In the genomic region with DNA sequence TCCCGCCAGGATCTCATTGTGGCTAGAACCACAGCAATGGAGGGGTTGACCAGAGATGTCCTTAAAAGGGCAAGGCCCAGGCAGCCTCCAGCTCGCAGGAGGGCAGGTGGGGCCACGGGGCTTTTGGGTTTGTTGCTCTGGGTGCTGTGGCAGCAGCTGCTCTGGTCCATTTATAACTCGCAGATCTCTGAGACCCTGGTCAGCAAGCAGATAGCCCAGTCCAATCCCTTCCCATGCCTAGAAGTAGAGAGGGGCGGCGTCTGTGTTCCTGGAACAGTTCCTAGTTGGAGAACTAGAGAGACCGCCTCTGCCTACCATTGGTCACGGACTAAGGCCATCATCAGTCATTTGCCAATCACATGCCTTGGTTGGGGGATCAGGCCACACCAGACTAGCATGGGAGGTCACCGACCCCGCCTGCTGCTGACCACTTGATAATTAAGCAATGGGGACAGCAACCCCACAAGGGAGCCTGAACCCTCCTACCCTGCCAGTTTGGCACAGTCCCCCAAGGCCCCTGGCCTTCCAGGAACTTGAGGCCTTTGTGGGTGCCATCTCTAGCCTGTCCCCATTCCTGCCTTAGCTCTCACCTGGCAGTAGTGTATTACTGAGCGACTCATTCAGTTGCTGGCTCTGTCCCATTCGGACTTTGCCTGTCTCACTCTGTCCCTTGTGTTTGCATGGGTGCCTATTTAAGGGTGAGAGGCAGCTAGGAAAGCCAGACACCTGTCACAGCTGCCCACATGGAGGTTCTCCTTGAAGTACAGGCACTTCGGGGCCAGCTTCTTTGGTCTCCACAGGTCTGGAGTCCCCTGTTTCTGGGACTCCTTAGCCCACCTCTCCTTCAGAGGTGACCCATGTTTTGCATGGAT, we compare ENCODE assay signal across 10 mouse cellular contexts.
A peak's percentile ranks its signal among the peaks of the same experiment; 100 is the strongest.
DNase-seq lines count a peak whose midpoint lies in the region; ATAC-seq and TF ChIP-seq lines count a peak whose summit lies in the region.
"Had no signal": no experiment of that assay in that cellular context is flagged by ENCODE, and none has a peak within 500 bp of the region (broad histone marks: within the 10 kb centered on the region; RNA-seq: fewer than 3 reads in every experiment).

No protein-coding gene starts in this region.

- no peaks in the 10 kb centered on the region for H3K9me3 ChIP-seq in stomach, embryonic 14.5 days (ENCODE audit: control insufficient read depth, low read depth, low read length)
- H3K9me3 ChIP-seq in stomach, postnatal 0 days (ENCODE audit: control insufficient read depth, low read length): no peaks in the 10 kb centered on the region
- H3K9me3 ChIP-seq in limb, embryonic 10.5 days (replicated peaks): no peaks in the 10 kb centered on the region

- no peak overlapping the region for H3K4me2 ChIP-seq in stomach, embryonic 14.5 days (replicated peaks; ENCODE audit: low read depth, low read length)
- H3K4me2 ChIP-seq in stomach, postnatal 0 days (replicated peaks; ENCODE audit: low read depth): no peak overlapping the region

- no peak overlapping the region for H3K9ac ChIP-seq in stomach, embryonic 14.5 days (replicated peaks; ENCODE audit: low read depth, low read length)
- no peak overlapping the region for H3K9ac ChIP-seq in stomach, postnatal 0 days (ENCODE audit: low read length)

- ATAC-seq in stomach, embryonic 14.5 days (ENCODE audit: insufficient number of reproducible peaks, insufficient read depth, low FRiP score, low read depth): peak; percentile 53; the same call in 1 of the 2 replicates
- ATAC-seq in stomach, postnatal 0 days (ENCODE audit: low FRiP score, low TSS enrichment): no peak; the same call in 1 of the 2 replicates
- no peak for ATAC-seq in erythroid progenitor cell, adult 5-6 weeks (replicated peaks; ENCODE audit: low FRiP score, poor library complexity, severe bottlenecking)
- ATAC-seq: inflammation-experienced regulatory T-cells, adult 6 months had no signal

- DNase-seq in heart, adult 11 months: peak; percentile 93
- no peak for DNase-seq in heart, postnatal 25 days (ENCODE audit: low spot score)
- DNase-seq in stomach, postnatal 0 days (ENCODE audit: low spot score): no peak
- DNase-seq in limb, embryonic 10.5 days (ENCODE audit: low spot score): peak; percentile 50
- no peak for DNase-seq in cerebellum, adult 18-20 months
- no peak for DNase-seq in T-cell, adult 2 months (ENCODE audit: low spot score)
- DNase-seq: adrenal gland, postnatal 36 days had no signal

- 58% methylated on average over 13 of the region's 13 CpGs for WGBS in stomach, embryonic 14.5 days
- 66% methylated on average over 13 of the region's 13 CpGs for WGBS in stomach, postnatal 0 days
- 47% methylated on average over 13 of the region's 13 CpGs for WGBS in limb, embryonic 10.5 days

- TF ChIP-seq EP300 in stomach, postnatal 0 days (optimal IDR thresholded peaks at IDR 0.05): no peak

- no peak overlapping the region for H3K27ac ChIP-seq in stomach, embryonic 14.5 days (ENCODE audit: low read length)
- H3K27ac ChIP-seq in stomach, postnatal 0 days (replicated peaks): no peak overlapping the region
- H3K27ac ChIP-seq in limb, embryonic 10.5 days: peak overlapping the region; percentile 59

- H3K36me3 ChIP-seq in stomach, embryonic 14.5 days (ENCODE audit: control insufficient read depth, insufficient read depth, low read length): no peaks in the 10 kb centered on the region
- H3K36me3 ChIP-seq in stomach, postnatal 0 days (ENCODE audit: control insufficient read depth, insufficient read depth, low read length): no peaks in the 10 kb centered on the region
- H3K36me3 ChIP-seq in limb, embryonic 10.5 days: no peaks in the 10 kb centered on the region

- TF ChIP-seq CTCF in stomach, postnatal 0 days (IDR thresholded peaks at IDR 0.05; ENCODE audit: low read depth): no peak

- intact Hi-C loops in heart, postnatal 25 days (cut with DNase I): loop anchor here (2.0 kb wide), 1 partner anchor 23 kb away; no protein-coding TSS in a partner anchor

- H3K4me1 ChIP-seq in stomach, embryonic 14.5 days (ENCODE audit: control insufficient read depth, insufficient read depth, low read length): peaks cover 8% of the 10 kb centered on the region; the same call in 1 of the 2 replicates
- H3K4me1 ChIP-seq in stomach, postnatal 0 days (replicated peaks; ENCODE audit: control insufficient read depth, insufficient read depth): peaks cover 7% of the 10 kb centered on the region; the same call in 1 of the 2 replicates
- H3K4me1 ChIP-seq in limb, embryonic 10.5 days: peaks cover 34% of the 10 kb centered on the region

- H3K27me3 ChIP-seq in stomach, embryonic 14.5 days (ENCODE audit: control insufficient read depth, insufficient read depth, low read length): no peaks in the 10 kb centered on the region
- no peaks in the 10 kb centered on the region for H3K27me3 ChIP-seq in stomach, postnatal 0 days (ENCODE audit: control insufficient read depth, insufficient read depth, low read length)
- H3K27me3 ChIP-seq in limb, embryonic 10.5 days (ENCODE audit: low read depth, poor library complexity, severe bottlenecking): no peaks in the 10 kb centered on the region

- no peak overlapping the region for H3K4me3 ChIP-seq in stomach, embryonic 14.5 days (ENCODE audit: low read depth, low read length)
- no peak overlapping the region for H3K4me3 ChIP-seq in stomach, postnatal 0 days (ENCODE audit: low read depth, low read length)
- no peak overlapping the region for H3K4me3 ChIP-seq in limb, embryonic 10.5 days

Comparison
In these comparisons a context has a peak if more than half of its experiments do, and no peak if none do; other contexts are left out.
1. DNase-seq: peak in heart, adult 11 months (single experiment) and limb, embryonic 10.5 days (single experiment); none in heart, postnatal 25 days (single experiment), stomach, postnatal 0 days (single experiment), cerebellum, adult 18-20 months (0 of 2) and T-cell, adult 2 months (single experiment).